Mouse (Mus musculus) heart, embryonic 15.5 days (tissue): ENCODE data around the gene Tenm4. TPM values are rescaled to one million over a fixed set of nuclear protein-coding genes. Genes with fewer than 3 reads are reported as not detected.

Experiments
- ATAC-seq: fragments of 200-750 bp; cut with Nextera tagmentation; replicated peaks from 2 replicates; pipeline ENCODE4 v1.8.0; 2017; ENCODE audit warnings: low read depth, moderate TSS enrichment; ENCODE audit not compliant: insufficient number of reproducible peaks, insufficient read depth, low FRiP score
- H3K27ac ChIP-seq: fragments of 300-500 bp; sonication (generic); 2 replicates; pipeline ENCODE4 v1.5.1; 2015; ENCODE audit warnings: mild to moderate bottlenecking, inconsistent platforms
- H3K27me3 ChIP-seq: fragments of 300-500 bp; sonication (generic); 2 replicates; pipeline ENCODE4 v1.6.1; 2015; ENCODE audit warnings: inconsistent platforms
- H3K36me3 ChIP-seq: fragments of 300-500 bp; sonication (generic); 2 replicates; pipeline ENCODE4 v1.6.1; 2015; ENCODE audit warnings: mild to moderate bottlenecking, inconsistent platforms
- H3K4me1 ChIP-seq: fragments of 300-500 bp; sonication (generic); replicated peaks from 2 replicates; pipeline ENCODE4 v1.6.1; 2015; ENCODE audit warnings: inconsistent platforms
- H3K4me2 ChIP-seq: fragments of 300-500 bp; sonication (generic); 2 replicates; pipeline ENCODE4 v1.6.1; 2015; ENCODE audit warnings: inconsistent platforms, mild to moderate bottlenecking, moderate library complexity
- H3K4me3 ChIP-seq: fragments of 300-500 bp; sonication (generic); 2 replicates; pipeline ENCODE4 v1.5.1; 2015; ENCODE audit warnings: mild to moderate bottlenecking, inconsistent platforms
- H3K9ac ChIP-seq: fragments of 300-500 bp; sonication (generic); 2 replicates; pipeline ENCODE4 v1.6.1; 2015; ENCODE audit warnings: mild to moderate bottlenecking, inconsistent platforms
- H3K9me3 ChIP-seq: fragments of 300-500 bp; sonication (generic); replicated peaks from 2 replicates; pipeline ENCODE4 v1.6.1; 2016; ENCODE audit warnings: inconsistent platforms
- WGBS: fragments of 180-500 bp; shearing (Covaris S2); methylation state at CpG from one replicate; pipeline ENCODE4 v1.1.7; 2015; ENCODE audit warnings: mixed read lengths; 5-methylcytosine and 5-hydroxymethylcytosine counted together
- polyA plus RNA-seq: library from polyadenylated mRNA; unstranded; fragments of >200 nt; fragmentation: Nextera tagmentation; extraction: Ambion mirVana; gene quantifications from 2 replicates; pipeline ENCODE4 v1.2.1, GENCODE M21; 2015

Tenm4 gene
- polyA plus RNA-seq, 1 experiment from 2014 or later: 7.9 TPM

DNA sequence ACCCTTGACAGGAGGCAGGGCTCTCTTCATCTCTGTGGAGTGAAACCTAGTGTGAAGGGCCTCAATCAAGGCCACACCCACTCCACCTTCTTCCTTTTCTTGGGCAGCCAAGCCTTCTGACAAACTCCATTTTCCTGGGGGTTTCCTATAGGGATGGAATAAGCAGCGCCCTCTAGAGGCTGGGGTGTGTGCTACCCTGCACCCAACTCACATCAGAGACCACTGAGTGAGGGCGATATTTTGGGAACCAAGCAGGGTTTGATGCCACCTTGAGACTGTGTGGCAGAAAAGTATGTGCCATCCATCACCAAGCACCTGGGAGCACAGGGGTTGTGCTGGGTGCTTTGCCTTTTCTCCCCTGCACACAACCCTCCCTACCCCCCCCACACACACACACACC, 483.2 kb downstream of the Tenm4 start:
- no peak overlapping the region for H3K27ac ChIP-seq
- peaks cover 67% of the 10 kb centered on the region for H3K27me3 ChIP-seq
- no peaks in the 10 kb centered on the region for H3K36me3 ChIP-seq
- 65% methylated on average over 2 of the region's 2 CpGs for WGBS
- no peak overlapping the region for H3K4me3 ChIP-seq
- ATAC-seq: no peak
- H3K4me1 ChIP-seq: peaks cover 39% of the 10 kb centered on the region
- no peak overlapping the region for H3K4me2 ChIP-seq
- H3K9ac ChIP-seq: no peak overlapping the region
- no peaks in the 10 kb centered on the region for H3K9me3 ChIP-seq

GRCm38 (mm10) chr7:96655096-96655716, 484.2 kb downstream of the Tenm4 start:
- Histone ChIP-seq H3K27me3 (peaks cover 69% of the 10 kb centered on the region), H3K4me1 (peaks cover 44% of the 10 kb centered on the region), H3K9ac (no peak overlapping the region), H3K9me3 (no peaks in the 10 kb centered on the region), H3K36me3 (no peaks in the 10 kb centered on the region), H3K4me2 (no peak overlapping the region), H3K27ac (no peak overlapping the region), H3K4me3 (no peak overlapping the region)
- 52% methylated on average over 3 of the region's 3 CpGs for WGBS
- no peak for ATAC-seq

DNA sequence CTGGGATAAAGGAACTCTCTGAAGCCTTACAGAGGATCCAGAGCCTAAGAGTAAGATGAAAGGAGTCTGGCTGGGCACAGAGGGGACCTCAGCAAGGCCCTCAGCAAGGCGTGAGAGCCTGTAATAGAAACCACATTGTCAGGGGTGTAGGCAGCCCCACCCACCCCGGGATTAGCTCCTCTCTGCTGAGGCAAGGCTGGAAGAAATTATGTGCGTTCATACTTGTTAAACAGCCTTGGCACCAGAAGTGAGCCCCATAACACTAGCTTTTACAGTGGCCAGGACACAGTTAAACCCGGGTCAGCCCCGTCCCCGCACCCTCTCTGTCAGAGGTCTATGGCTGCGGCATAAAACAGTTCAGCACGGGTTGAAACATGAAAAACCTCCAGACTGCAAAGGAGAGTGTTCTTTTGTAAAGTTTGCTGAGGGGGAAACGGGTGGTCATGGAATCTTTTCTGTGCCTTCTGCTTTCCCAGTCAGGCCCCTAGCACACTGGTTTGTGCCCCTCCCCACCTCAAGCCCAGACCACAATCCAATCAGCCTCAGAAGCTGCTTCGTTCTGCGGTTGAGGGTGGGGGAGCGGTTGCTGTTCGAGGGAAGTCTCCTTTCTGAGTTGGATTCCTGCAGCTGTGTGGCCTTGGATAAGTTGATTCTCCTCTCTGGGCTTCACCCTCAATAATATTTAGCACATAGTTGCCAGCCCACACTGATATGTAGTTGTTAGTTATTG, 486.2 kb downstream of the Tenm4 start:
- 22% methylated on average over 13 of the region's 13 CpGs for WGBS
- H3K9me3 ChIP-seq: no peaks in the 10 kb centered on the region

GRCm38 (mm10) chr7:96657857-96658580, 487.0 kb downstream of the Tenm4 start:
- H3K9ac ChIP-seq: no peak overlapping the region
- no peaks in the 10 kb centered on the region for H3K36me3 ChIP-seq
- no peak overlapping the region for H3K4me3 ChIP-seq
- H3K27ac ChIP-seq: no peak overlapping the region
- H3K9me3 ChIP-seq: no peaks in the 10 kb centered on the region
- H3K4me2 ChIP-seq: no peak overlapping the region
- peaks cover 70% of the 10 kb centered on the region for H3K27me3 ChIP-seq
- 69% methylated on average over 11 of the region's 11 CpGs for WGBS
- H3K4me1 ChIP-seq: peaks cover 46% of the 10 kb centered on the region
- ATAC-seq: no peak

More for the DNA sequence above, 486.2 kb downstream of the Tenm4 start:
- H3K27ac ChIP-seq: no peak overlapping the region
- H3K4me1 ChIP-seq: peaks cover 47% of the 10 kb centered on the region
- no peak overlapping the region for H3K4me3 ChIP-seq
- no peak overlapping the region for H3K9ac ChIP-seq
- peaks cover 67% of the 10 kb centered on the region for H3K27me3 ChIP-seq
- H3K4me2 ChIP-seq: peak overlapping the region; percentile 4; the same call in 1 of the 2 replicates
- H3K36me3 ChIP-seq: no peaks in the 10 kb centered on the region
- ATAC-seq: no peak; the same call in 1 of the 2 replicates

- Histone ChIP-seq H3K4me2 (peak overlapping the region; percentile 22; the same call in 1 of the 2 replicates), H3K9me3 (no peaks in the 10 kb centered on the region), H3K4me3 (no peak overlapping the region), H3K27ac (peak overlapping the region; percentile 38), H3K27me3 (peaks cover 68% of the 10 kb centered on the region), H3K36me3 (no peaks in the 10 kb centered on the region), H3K4me1 (peaks cover 38% of the 10 kb centered on the region), H3K9ac (no peak overlapping the region)
- peak; percentile 41 for ATAC-seq
- 20% methylated on average over 3 of the region's 3 CpGs for WGBS
Observed at GRCm38 (mm10) chr7:96660907-96661306, 489.9 kb downstream of the Tenm4 start.

GRCm38 (mm10) chr7:96661352-96662169, 490.5 kb downstream of the Tenm4 start:
- peak; percentile 65 for ATAC-seq
- Histone ChIP-seq H3K27ac (peak overlapping the region; percentile 38), H3K4me1 (peaks cover 35% of the 10 kb centered on the region), H3K27me3 (peaks cover 69% of the 10 kb centered on the region), H3K9me3 (no peaks in the 10 kb centered on the region), H3K36me3 (no peaks in the 10 kb centered on the region), H3K4me2 (peak overlapping the region; percentile 22; the same call in 1 of the 2 replicates), H3K9ac (no peak overlapping the region), H3K4me3 (no peak overlapping the region)
- 28% methylated on average over 12 of the region's 12 CpGs for WGBS

- 76% methylated on average over 7 of the region's 7 CpGs for WGBS
- Histone ChIP-seq H3K4me1 (peaks cover 31% of the 10 kb centered on the region), H3K27me3 (peaks cover 70% of the 10 kb centered on the region), H3K36me3 (no peaks in the 10 kb centered on the region), H3K4me3 (no peak overlapping the region), H3K4me2 (no peak overlapping the region), H3K27ac (no peak overlapping the region), H3K9ac (no peak overlapping the region), H3K9me3 (no peaks in the 10 kb centered on the region)
- no peak for ATAC-seq
Observed at GRCm38 (mm10) chr7:96663336-96663735, 492.3 kb downstream of the Tenm4 start.

GRCm38 (mm10) chr7:96666366-96666896, 495.4 kb downstream of the Tenm4 start:
- Histone ChIP-seq H3K4me3 (no peak overlapping the region), H3K4me2 (no peak overlapping the region), H3K4me1 (peaks cover 15% of the 10 kb centered on the region), H3K9ac (no peak overlapping the region), H3K9me3 (no peaks in the 10 kb centered on the region), H3K27ac (no peak overlapping the region), H3K27me3 (peaks cover 75% of the 10 kb centered on the region), H3K36me3 (no peaks in the 10 kb centered on the region)
- 65% methylated on average over 8 of the region's 8 CpGs for WGBS
- ATAC-seq: no peak

- H3K4me1 ChIP-seq: peaks cover 4% of the 10 kb centered on the region; the same call in 1 of the 2 replicates
- H3K9ac ChIP-seq: no peak overlapping the region
- H3K27ac ChIP-seq: no peak overlapping the region
- 91% methylated on average over 6 of the region's 6 CpGs for WGBS
- H3K9me3 ChIP-seq: no peaks in the 10 kb centered on the region
- H3K27me3 ChIP-seq: peaks cover 86% of the 10 kb centered on the region
- no peak overlapping the region for H3K4me2 ChIP-seq
- H3K4me3 ChIP-seq: no peak overlapping the region
- H3K36me3 ChIP-seq: no peaks in the 10 kb centered on the region
- no peak for ATAC-seq
Observed at GRCm38 (mm10) chr7:96667688-96668087, 496.6 kb downstream of the Tenm4 start.

DNA sequence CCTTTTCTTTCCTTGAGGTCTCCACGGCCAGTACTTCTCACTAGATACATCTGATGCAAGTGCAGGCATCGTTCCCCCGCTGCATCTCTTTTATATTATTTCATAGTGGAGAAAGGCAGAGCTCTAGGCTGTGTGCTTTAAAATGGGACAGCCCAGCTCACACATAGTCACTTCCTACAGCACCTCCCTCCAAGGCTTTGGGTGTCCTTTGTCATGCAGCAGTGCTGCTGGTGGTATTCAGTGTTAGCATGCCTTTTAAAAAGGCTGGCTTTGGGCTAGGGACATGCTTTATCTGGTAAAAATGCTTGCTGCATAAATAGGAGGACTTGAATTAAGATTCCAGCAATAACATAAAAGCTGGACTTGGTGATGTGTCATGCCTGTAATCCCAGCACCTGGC, 499.0 kb downstream of the Tenm4 start:
- no peak overlapping the region for H3K9ac ChIP-seq
- 91% methylated on average over 3 of the region's 3 CpGs for WGBS
- H3K27ac ChIP-seq: no peak overlapping the region
- no peaks in the 10 kb centered on the region for H3K9me3 ChIP-seq
- no peak overlapping the region for H3K4me3 ChIP-seq
- no peaks in the 10 kb centered on the region for H3K36me3 ChIP-seq
- ATAC-seq: no peak
- H3K27me3 ChIP-seq: peaks cover 85% of the 10 kb centered on the region
- H3K4me1 ChIP-seq: no peaks in the 10 kb centered on the region; the same call in 1 of the 2 replicates
- H3K4me2 ChIP-seq: no peak overlapping the region
